Mouse (Mus musculus): Measurements from ENCODE around the gene 4931408C20Rik.

GRCm38 (mm10) chr1:26649704-26650388 is 37.4 kb downstream of the 4931408C20Rik start:
- no peak for TF ChIP-seq CTCF (IDR thresholded peaks at IDR 0.05; ENCODE audit: low read depth)
- no peak for TF ChIP-seq EP300 (IDR thresholded peaks at IDR 0.05; ENCODE audit: low read depth)
